Mouse (Mus musculus) MEL (cell line): ENCODE measurements around the gene Gm19668.

ENCODE experiments used
- CTCF ChIP-seq, 3 experiments: IDR thresholded peaks in 2 of 3; conservative IDR thresholded peaks in 1 of 3; 2 replicates each; pipeline ENCODE4 v1.5.1; 2011 to 2012; ENCODE audit warnings: low read length in 3 of 3, low read depth in 2 of 3, mild to moderate bottlenecking in 2 of 3, improper control_type of control experiment in 1 of 3, inconsistent platforms in 1 of 3, mixed read lengths in 1 of 3, moderate library complexity in 1 of 3; ENCODE audit not compliant: control insufficient read depth in 1 of 3, insufficient read depth in 1 of 3, poor library complexity in 1 of 3, severe bottlenecking in 1 of 3
- E2F4 ChIP-seq: IDR thresholded peaks from 2 replicates; pipeline ENCODE4 v1.6.1; 2011; ENCODE audit warnings: low read depth, low read length, improper control_type of control experiment, borderline replicate concordance
- EP300 ChIP-seq, 2 experiments: IDR thresholded peaks; 2 replicates each; pipeline ENCODE4 v1.6.1; 2011; ENCODE audit warnings: improper control_type of control experiment in 2 of 2, low read length in 2 of 2, low read depth in 1 of 2, mild to moderate bottlenecking in 1 of 2
- JUND ChIP-seq: IDR thresholded peaks from 2 replicates; pipeline ENCODE4 v1.6.1; 2011; ENCODE audit warnings: low read depth, mild to moderate bottlenecking, improper control_type of control experiment, low read length
- KAT2A ChIP-seq: conservative IDR thresholded peaks from 2 replicates; pipeline ENCODE4 v1.6.1; 2012; ENCODE audit warnings: low read depth, low read length, improper control_type of control experiment, inconsistent platforms
- MAX ChIP-seq: IDR thresholded peaks from 2 replicates; pipeline ENCODE4 v1.6.1; 2011; ENCODE audit warnings: low read length, improper control_type of control experiment
- USF2 ChIP-seq, 2 experiments: IDR thresholded peaks; 2 replicates each; pipeline ENCODE4 v1.6.1; 2011 to 2012; ENCODE audit warnings: improper control_type of control experiment in 2 of 2, low read length in 2 of 2, borderline replicate concordance in 1 of 2, inconsistent platforms in 1 of 2, low read depth in 1 of 2, mild to moderate bottlenecking in 1 of 2; ENCODE audit not compliant: insufficient read depth in 1 of 2

- TF ChIP-seq CTCF (IDR thresholded peaks at IDR 0.05 in 2 of 3, conservative IDR thresholded peaks at IDR 0.05 in 1 of 3; ENCODE audit: control insufficient read depth in 1 of 3, insufficient read depth in 1 of 3, low read depth in 2 of 3, low read length in 3 of 3, poor library complexity in 1 of 3, severe bottlenecking in 1 of 3): peak; percentile 2 to 50 (median 12); a peak in 3 of 6 replicates
- TF ChIP-seq MAX: no peak
- no peak for TF ChIP-seq EP300 (IDR thresholded peaks at IDR 0.05; ENCODE audit: low read depth in 1 of 2, low read length in 2 of 2)
- no peak for TF ChIP-seq USF2 (IDR thresholded peaks at IDR 0.05; ENCODE audit: borderline replicate concordance in 1 of 2, insufficient read depth in 1 of 2, low read depth in 1 of 2, low read length in 2 of 2)
- no peak for TF ChIP-seq KAT2A
- TF ChIP-seq E2F4: no peak
- TF ChIP-seq JUND: no peak
Measured at GRCm38 (mm10) chr10:77753448-77753847, 45.5 kb downstream of the Gm19668 start.
